Mouse (Mus musculus): ENCODE data around the gene Armcx5.
A peak's percentile ranks its signal among the peaks of the same experiment; 100 is the strongest.
"Not testable (repeated sequence)": the region's sequence is repeated elsewhere in the genome, so short reads cannot be mapped to it uniquely, and the experiment has no call there.

Armcx5 gene

DNA sequence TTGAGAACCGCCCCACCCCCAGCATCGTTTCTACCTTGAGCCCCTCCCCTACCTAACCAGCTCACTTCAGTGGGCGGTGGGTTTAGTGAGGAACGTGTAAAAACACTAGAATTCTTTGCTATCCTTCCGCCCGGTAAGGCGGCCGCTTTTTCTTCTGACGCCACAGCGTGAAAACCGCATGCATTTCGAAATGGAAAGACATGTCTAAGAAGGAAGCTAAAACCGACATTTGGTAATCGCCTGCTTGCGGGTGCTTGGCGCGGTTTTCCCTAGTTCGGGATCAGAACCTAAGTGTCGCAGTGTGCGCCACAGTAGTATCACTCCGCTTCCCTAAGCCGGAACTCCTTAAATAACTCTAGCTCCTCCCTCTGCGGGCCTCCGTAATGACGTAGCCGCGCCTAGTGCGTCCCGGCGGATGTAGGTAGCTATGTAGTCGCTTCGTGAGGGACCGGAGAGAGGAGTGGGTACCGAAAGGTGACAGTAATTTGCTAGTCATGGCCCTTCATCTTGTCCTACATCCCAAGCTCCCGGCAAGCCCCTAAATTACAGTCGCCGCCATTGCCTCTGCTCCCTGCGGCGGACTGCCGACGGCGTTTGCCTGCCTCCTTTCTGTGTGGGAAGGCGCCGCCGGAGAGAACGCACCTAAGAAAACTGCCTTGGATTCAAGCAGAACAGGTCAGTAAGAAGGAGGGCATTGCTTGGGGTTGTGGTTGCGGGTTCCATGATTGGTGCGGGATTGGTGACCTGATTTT lies at the start of gene Armcx5, which contains the start of gene Gprasp1:
Armcx5 (plus strand) TSS at position 430 of the 752 bp plus-strand sequence.
Gprasp1 (plus strand) TSS at position 430 of the 752 bp plus-strand sequence.
- DNase-seq (ENCODE audit: low spot score) = peak; percentile 73

DNA sequence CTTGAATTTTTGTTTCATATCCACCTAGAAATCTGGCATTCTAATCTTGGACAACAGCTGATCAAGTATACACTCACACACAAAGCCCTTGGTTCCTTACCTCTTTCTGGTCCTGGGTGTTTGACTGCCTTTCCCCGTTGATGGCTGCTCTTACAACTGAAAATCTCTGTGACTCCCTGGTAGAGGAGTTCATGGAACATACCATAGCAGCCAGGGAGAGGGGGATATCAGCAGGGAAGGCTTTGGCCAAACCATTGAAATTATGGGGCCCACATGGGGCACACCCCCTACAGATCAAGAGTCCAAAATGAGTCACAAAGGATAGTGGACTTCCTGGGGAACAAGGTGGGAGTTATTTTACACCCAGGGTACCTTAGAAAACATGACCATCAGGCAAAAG lies 48.9 kb upstream of the Armcx5 start, which contains the start of gene Tcp11x2:
Tcp11x2 (minus strand) TSS at position 158 of the 400 bp plus-strand sequence.
- no peak for DNase-seq (ENCODE audit: low spot score)

DNA sequence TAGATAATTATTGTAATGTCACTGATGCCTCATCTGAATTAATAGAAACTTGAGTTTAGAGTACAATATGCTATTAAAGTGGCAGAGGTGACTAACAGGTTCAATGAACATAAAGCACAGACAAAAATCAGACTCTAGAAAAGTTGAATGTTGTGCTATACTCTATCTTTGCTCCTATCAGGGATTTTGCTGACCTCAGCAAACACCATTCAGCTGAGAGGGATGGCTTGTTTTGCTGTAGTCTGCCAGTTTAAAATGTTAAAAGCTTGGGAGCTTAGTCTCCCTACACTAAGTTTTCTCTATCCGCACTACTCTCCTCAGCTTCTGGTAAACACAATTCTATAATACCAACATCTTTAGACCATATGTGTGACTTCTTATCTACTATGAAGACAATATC lies 39.4 kb upstream of the Armcx5 start:
- no peak for DNase-seq (ENCODE audit: low spot score)

DNA sequence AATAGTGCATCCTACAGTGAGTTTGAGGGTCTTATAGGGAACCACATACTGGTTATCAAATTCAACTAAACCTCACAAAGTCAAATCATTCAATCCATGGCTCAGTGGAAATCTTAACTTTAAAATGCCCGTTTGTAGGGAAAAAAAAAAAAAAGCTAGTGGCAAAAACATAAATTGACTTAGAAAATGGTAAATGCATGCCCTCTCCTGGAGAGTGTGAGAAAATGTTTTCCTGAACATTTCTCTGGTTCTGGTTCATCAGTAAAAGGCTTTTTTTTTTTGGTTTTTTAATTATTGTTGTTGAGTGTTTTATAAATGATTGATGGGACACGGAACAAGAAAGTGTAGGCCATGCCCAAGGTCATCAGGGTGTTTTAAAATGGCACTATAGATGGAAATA lies 38.2 kb upstream of the Armcx5 start:
- no peak for DNase-seq (ENCODE audit: low spot score)

DNA sequence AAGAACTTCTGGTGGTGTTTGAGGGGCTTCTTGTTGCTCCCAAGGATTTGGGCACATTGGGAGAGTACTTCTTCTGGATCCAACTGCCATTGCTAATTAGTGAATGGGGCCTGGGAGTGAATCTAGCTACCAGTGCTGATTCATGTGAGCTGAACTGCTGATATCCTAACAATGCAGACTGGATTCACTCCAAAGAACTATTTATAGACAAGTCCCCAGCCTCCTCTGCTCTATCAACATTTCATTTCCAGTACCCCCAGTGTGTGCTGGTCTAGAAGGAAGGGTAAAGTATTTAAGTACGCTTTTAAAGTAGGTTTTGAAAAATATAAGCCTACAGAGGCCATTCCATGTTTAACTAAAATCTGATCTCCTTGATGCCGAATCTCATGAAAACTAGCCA lies 29.7 kb upstream of the Armcx5 start:
- no peak for DNase-seq (ENCODE audit: low spot score)

DNA sequence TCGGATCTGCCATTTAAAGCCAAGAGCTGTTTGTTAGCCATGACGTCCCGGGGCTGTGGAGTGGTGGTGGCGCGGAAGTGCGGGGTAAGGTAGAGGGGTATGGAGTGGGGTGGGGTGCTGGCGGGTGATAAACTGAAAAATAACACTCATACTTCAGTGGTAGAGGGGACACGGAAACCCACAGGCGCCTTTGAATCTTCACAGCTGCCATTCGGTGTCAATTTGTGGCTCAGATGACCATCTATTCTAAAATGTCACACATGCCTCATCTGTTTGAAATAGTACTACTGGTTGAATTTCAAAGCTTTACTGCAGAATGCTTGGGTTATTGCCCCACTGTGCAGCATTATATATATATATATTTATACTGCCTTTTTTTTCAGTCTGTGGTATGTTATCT lies 17.4 kb upstream of the Armcx5 start, which contains the start of gene Tmsb15a:
Tmsb15a (minus strand) TSS at position 101 of the 400 bp plus-strand sequence.
- no peak for DNase-seq (ENCODE audit: low spot score)

DNA sequence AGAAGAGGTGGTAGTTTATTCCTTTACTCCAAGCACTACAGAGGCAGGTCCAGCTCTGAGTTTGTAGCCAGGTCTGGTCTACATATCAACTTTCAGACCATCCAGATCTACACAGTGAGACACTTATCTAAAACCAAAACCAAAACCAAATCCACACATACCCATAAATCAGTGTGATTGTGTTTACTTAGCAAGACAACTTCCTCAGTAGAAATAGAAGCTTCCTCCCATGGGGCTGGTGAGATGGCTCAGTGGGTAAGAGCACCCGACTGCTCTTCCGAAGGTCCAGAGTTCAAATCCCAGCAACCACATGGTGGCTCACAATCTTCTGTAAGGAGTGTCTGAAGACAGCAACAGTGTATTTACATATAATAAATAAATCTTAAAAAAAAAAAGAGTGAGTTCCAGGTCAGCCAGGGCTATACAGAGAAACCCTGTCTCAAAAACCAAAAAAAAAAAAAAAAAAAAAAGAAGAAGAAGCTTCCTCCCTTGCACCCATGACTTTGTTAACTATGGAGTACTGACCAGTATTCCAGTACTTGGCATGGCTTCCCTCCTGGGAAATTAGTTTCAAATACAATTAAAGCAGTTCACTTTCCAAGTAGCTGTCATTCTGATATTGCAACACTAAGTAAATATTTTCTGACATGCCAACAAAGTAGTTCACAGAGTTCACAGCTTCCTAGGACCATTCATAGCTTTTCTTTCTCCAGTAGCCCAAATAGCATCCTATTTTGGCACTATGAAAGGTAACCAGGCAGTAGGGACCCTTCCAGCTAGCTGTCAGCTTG lies 3.6 kb upstream of the Armcx5 start:
- no peak for DNase-seq (ENCODE audit: low spot score)

DNA sequence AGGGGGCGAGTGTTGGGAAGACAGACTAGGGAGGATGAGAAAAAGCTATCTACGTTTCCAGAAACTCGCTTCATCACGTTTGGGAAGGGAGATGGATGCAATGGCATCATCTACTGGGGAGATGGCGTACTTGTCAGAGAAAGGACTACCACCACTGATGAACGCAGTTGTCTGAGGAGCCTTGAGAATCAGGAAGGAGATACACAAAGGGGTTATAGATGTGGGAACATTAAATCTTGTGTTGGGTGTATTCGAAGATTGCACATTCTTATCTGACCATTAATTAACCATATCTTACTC lies 473 bp downstream of the Armcx5 start:
- DNase-seq (ENCODE audit: low spot score) = no peak

DNA sequence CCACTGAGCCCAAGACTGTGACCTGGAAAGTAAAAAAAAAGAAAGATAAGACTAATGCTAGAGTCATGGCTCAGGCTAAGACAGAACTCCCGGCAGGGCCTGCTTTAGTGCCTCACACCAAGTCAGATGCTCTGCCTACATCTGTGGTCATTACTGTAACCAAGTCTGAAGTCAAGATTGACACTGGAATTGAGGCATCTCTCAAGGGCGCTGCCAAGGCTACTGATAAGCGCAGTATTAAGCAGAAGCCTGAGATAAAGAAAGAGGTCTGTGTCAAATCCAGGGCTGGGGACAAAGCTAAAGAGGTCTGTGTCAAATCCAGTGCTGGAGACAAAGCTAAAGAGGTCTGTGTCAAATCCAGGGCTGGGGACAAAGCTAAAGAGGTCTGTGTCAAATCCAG lies 2.8 kb downstream of the Armcx5 start:
- DNase-seq (ENCODE audit: low spot score) = not testable (repeated sequence)

DNA sequence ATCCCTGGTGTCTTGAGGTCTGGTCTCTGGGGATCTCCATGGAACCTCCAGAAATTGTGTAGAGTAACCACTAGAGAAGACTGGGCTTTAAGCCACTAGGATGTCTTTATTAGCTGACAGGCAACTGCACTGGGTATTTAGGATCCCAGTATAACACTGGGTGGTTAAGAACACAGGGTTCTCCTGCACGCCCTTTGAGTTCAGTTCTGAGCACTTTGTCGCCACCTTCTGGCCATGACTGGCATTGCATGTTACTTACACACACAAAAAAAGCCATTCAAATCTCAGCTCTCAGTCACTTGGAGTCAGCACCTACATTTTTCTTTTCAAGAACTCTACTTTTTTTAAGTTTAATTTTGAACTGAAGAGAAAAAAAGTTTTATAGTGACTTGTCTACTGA lies 10.3 kb downstream of the Armcx5 start:
- DNase-seq (ENCODE audit: low spot score) = peak; percentile 78

DNA sequence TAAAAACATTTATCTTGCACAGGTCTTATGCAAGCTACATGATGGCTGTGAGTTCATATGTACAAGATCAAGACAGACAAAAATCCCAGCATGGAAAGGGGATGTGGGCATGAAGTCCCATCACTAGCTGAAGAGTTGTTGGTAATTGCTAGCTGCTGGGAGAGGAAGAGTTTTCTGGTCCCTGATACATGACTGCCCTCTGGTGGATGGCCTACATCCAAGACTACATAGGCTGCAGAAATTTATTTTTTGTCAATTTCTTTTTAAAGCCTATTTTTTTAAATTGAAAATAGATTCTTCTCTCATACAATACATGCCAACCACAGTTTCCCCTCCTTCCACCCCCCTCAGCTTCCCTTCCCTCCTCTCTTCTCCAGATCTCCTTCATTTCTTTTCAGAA lies 19.2 kb downstream of the Armcx5 start:
- DNase-seq (ENCODE audit: low spot score) = no peak

DNA sequence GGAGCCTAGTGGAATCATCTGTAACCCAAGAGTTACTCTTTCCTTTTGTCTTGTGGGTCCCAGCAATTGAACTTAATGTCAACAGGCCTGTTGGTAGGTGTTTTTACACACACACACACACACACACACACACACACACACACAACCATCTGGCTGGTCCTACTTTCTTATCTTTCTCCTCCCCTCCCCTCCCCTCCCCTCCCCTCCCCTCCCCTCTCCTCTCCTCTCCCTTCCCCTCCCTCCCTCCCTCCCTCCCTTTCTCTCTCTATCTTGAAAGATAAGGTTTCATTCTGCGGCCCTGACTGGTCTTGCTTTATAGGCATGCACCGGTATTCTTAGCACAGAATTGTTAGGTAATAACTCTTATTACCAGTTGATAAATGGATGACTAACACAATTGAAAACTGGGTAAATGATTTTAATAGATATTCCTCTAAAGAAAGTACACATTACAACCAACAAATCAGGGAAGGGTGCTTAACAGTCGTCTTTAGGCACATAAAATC lies 25.6 kb downstream of the Armcx5 start:
- DNase-seq (ENCODE audit: low spot score) = no peak

DNA sequence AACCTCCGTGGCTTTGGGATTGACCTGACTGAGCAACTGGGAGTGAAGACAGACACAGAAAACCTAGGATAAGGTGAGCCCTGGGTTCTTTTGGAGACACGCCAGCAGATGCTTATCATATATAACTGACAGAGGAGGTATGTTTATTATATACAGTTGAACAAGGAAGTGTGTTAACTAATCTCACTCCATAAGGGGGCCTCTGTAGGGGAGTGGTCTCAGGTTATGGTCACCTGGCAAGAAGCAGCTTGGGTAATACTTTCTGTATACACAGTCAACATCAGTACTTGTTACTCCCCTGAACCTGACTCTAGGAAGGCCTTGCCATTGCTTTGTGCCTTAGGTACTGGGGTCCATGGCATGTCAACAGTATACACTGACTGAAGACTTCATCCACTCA lies 26.0 kb downstream of the Armcx5 start:
- no peak for DNase-seq (ENCODE audit: low spot score)

DNA sequence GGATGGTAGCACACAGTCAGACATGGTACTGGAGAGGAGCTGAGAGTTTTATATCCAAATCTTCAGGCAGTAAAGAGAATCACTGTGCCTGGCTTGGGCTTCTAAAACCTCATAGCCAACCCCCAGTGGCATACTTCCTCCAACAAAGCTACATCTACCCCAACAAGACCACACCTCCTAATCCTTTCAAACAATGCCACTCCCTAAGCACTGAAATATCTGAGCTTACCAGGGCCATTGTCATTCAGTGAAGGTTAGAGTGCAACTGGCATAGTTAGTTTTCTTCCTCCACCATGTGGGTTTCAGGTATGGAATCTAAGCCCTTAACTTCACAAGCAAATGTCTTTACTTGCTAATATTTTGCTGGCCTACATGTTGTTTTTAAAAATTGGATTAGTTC lies 49.0 kb downstream of the Armcx5 start:
- no peak for DNase-seq (ENCODE audit: low spot score)

DNA sequence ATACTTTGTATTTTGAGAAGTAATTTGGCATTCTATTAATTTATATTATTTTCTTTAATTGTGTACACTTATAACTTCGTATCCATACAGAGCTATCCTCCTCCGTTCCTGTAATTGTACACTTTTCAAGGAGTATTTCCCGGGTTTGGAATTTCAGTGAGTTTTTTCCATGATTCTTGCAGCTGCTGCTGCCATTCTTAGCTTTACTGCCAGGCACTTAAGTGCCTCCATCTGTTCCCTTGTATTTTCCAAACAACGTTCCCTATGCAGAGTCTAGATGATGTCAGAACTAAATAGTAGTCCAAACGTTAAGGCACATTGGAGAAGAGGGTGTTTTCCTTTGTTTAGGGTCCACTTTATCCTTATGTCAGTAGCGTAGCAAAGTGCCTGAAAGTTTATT lies 49.8 kb downstream of the Armcx5 start:
- no peak for DNase-seq (ENCODE audit: low spot score)

DNA sequence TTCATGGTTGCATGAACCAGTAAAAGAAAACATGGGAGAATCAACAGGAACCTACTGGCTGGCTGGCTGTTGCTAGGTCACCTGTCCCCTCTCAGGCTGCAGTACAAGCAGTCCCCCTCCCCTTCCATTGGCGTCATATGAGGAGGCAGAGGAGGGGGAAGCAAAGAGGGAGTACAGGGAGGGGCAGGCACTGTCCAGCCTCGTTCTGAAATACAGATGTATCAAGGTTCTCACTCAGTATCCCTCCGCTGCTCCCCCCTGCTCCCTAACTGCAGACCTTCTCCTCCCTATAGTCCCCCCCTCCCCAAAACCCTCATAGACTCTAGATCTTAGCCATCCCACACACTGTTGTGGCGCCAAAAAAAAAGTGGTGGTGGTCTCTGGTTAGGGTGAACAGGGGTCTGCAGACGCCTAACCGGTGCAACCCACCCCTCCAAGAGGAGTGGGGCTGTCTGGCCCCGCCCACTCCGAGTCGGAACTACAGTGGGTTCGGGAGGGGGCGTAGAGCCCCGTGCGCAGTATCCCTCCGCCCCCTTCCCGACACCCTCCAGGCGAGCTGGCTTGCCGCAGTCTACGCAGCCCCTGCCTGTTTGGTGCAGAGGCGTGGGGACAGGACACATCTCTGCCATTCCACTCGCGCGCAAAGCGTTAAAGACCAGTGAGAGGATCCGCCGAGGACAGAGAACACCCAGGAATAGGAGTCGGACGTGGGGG lies 53.2 kb downstream of the Armcx5 start:
- not testable (repeated sequence) for DNase-seq (ENCODE audit: low spot score)

DNA sequence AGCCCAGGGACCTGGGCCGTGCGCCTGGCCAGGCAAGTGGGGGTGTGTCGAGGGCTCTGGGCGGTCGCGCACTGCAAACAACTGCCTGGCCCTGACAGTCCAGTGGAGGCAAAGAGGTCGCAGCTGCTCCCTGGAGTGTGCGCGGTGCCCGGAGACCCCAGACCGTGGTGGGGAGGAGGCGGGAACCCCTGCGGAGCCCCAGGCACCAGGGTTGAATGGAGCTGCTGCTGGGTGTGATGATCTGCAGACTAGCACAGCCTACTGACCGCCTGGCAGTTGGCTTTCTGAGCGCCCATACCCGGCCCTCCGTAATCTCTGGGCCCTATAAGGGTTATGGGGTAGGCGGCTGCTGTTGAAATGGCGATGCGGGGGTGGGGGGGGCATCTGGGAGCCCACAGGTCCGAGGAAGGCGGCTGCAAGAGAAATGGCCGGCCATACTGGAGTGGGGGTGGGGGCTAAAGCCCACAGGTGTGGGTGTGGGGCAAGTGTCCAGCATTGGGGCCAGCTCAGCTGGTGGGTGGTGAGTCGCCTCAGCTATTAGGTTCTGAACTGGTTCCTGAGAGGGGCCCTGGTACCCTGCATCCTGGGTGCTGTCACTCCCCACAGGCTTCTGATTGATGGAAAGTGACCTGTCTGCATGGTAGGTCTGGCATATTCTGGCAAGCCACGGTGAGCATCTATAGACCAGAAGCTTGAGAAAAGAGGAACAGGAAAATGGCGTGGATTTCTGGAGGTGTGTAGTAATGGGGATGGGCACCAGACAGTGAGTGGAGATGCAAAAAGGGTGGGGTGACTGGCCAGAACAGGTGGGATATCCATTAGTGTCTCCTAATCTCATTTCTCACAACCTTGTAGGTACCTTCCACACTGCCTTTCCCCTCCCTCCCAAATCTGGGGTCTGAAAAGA lies 54.0 kb downstream of the Armcx5 start:
- not testable (repeated sequence) for DNase-seq (ENCODE audit: low spot score)

Data from layer of hippocampus, adult 9-10 months (tissue).